Mouse (Mus musculus) erythroblast, embryonic 14.5 days (primary cell): ENCODE results near the gene Wdr60.

ENCODE experiments used
- GATA1 ChIP-seq: IDR thresholded peaks from 2 replicates; pipeline ENCODE4 v1.6.1; 2012; ENCODE audit warnings: low read length, inconsistent platforms, mixed read lengths
- TAL1 ChIP-seq: IDR thresholded peaks from 3 replicates; pipeline ENCODE4 v1.6.1; 2012; ENCODE audit warnings: low read length, inconsistent platforms, mixed read lengths

GRCm38 (mm10) chr12:116244601-116245000, 18.2 kb downstream of the Wdr60 start:
- TF ChIP-seq GATA1 (no peak), TAL1 (no peak)
